Mouse (Mus musculus) frontal cortex, adult (tissue): Measurements from ENCODE around the gene Htr2a.

Experiments
- ATAC-seq: cut with Nextera tagmentation; 2 replicates; pipeline ENCODE4 v1.9.2; 2017; ENCODE audit warnings: mild to moderate bottlenecking, moderate library complexity, mixed read lengths; ENCODE audit not compliant: low TSS enrichment

Gene Htr2a

DNA sequence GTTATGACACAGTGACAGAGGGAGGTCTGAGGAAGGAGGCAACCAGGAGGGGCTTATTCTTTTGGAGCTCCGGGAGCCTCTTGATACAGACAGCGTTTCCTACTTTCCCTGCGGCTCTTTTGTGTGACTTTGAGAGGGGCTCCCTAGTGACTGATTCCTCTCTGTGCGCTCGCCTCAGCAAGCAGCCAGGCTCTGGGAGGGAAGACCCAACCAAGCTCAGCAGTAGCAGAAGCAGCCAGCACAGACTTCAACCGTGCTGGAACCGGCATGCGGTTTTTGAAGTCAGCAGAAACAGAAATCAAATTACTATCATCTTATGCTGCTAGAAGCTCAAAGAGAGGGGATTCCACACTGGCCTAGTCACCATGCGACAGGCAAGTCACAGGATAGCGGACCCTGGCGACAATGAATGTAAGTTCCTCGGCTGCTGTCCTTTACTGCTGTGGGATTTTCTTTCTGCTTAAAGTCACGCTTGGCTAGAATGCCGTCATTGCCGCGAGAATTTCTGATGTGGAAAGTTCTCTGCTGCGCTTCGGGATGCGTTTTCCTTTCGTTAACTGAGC, at the start of gene Htr2a:
TSS of gene Htr2a (plus strand) at position 22 of the 563 bp plus-strand sequence.
- ATAC-seq, result peak; percentile 53

DNA sequence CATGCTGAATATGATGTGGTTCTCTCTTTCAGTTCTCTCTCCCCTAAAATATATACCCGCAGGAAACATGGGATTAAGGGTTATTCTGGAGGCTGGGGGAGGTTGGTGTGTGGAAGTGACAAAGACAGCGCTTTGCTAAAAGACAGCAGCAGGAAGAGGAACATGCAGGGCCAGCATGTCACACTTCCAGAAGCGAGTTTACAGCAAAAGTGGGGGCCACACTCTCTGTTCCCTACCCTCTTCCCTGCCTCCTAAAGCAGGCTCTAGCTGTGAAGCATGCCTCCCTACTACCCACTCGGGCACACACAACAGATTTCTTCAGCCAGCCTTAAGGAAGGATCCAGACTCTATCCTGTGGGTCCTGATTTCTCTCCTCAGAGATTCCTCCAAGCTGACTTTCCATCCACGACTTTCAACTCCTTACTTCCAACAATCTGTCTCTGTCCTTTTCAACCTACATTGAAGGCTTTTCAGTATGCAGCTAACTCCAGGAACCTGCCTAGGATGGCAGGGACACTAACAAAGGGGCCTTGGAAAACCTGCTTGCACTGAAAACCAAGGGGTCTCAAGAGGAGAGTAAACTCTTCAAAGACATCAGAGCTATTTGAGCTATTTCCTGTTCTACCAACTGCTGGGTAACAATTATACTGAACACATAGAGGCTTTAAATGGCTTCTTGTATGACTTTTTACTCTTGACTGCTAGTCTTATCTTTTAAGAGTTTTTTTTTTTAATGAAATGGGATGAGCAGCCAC, 39.1 kb upstream of the Htr2a start:
- ATAC-seq, result peak; percentile 74

DNA sequence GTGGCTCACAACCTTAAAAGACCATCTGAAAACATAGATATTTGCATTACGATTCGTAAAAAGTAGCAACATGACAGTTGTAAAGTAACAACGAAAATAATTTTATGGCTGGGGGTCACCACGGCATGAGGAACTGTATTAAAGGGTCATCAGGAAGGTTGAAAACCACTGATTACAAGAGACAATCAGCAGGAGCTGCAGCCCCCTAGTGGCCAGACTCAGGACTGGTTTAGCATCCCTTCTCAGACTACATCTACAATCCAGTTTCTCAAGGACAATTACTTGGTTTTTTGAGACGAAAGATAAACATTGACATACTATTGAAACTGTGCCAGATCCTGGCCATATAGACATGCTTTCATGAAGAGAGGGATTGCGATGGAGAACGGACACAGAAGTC, 38.1 kb upstream of the Htr2a start:
- peak; percentile 69; the same call in 1 of the 2 replicates for ATAC-seq

DNA sequence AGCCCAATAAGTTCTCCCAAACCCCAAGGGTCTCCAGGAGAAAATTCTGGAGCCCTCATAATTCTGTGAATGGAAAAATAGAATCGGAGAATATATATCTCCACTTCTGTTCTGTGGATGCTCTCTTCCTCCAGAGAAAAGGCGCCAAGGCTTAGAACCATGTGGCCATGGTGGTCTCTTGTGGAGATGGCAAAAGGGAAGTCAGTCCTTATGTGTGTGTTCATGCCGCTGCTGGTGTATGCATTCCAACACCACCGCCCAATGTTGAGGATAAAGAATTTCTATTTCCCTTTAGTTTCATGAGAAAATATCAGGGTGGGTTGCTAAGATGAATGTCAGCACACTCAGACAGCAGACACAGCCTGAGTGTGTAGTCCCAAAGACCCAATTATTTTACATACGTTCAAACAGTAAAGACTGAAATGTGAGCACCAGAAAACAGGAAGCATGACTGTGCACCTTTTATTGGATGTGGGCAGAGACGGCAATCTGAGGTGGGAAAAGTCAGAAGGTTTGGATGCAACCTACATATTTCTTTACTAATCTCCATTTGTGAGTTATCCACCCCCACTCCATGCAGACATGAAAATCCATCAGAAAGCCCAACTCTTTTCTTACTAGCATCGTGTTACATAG, 37.4 kb upstream of the Htr2a start:
- no peak for ATAC-seq

DNA sequence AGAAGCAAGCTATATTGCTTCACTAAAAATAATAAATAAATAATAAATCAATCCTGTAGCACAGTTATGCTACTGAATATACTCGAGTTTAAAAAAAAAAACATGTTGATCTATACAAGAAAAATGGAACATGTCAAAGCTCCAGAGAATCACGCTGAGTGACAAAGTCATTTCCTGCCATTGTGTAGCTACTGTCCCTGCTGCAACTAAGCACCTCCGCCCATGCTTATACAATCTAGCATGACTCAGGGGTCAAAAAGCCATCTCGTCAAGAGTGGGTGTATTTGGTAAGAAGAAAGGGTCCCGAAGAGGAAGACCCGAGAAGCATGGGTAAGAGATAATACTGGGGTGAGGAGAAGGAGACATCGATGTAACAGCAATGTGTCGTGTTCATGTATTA, 29.3 kb upstream of the Htr2a start:
- ATAC-seq, result no peak

DNA sequence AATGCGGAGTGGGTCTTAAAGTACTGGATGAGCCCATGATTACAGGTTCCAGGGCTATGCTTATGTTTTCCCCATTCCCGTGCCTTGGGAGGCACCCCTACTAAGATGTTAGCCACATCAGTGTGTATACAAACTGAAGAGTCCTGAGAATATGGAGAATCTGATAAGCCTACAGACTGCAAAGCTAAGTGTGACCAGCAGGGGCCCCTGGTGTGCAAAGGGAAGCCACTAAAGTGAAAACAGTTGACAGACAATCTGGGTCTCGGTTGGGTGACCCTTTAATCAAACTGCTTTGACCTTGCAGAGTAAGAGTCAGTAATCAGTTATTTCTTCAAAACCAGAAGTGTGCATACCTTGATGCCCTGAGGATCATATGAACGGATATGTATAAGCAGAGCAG, 21.8 kb upstream of the Htr2a start:
- ATAC-seq, result no peak

DNA sequence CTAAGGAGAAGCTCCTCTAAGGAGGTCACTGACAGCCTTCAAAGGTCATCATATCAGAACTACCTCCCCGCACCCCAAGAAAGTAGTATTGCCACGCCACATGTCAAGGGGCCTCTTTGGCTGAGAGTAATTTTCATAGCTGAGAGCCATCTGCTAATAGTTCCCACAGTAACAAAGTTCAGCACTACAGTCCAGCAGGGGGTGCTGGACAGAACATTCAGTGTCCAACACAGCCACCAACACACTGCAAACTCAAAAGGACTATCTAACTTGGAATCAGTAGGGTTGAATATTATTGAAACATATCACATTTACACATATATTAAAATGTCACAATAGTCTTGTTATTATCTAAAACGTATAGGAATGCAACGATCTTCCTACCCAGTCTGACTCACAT, 2.6 kb upstream of the Htr2a start:
- no peak for ATAC-seq

DNA sequence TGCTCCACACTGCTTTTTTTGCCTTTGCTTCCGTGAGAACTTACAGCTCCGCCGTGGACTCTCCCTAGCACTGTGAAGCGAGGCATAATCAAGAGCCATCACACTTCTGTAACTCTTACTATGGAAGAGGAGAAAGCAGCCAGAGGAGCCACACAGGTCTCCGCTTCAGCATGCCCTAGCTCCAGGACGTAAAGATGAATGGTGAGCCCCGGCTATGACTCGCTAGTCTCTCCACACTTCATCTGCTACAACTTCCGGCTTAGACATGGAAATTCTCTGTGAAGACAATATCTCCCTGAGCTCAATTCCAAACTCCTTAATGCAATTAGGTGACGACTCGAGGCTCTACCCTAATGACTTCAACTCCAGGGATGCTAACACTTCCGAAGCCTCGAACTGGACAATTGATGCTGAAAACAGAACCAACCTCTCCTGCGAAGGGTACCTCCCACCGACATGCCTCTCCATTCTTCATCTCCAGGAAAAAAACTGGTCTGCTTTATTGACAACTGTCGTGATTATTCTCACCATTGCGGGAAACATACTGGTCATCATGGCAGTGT, 1.1 kb downstream of the Htr2a start:
- ATAC-seq, result peak; percentile 51

DNA sequence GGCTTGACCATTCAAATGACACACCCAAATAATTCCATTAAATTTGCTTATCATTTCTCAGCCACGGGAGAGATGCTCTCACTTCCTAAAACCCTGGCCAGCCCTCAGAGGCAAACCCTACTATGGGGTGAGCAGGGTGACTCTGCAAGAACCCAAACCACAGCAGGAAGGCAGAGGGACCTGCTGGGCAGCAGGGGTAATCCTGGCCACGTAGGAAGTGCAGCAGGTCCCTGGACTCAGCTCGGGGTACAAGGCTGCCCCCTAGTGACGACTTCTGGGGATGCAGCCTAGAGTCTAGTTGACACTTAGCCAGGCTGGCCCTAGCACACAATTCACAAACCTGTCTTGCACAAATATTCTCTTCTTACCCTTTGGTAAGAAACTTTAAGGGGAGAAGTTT, 2.7 kb downstream of the Htr2a start:
- peak; percentile 66 for ATAC-seq

DNA sequence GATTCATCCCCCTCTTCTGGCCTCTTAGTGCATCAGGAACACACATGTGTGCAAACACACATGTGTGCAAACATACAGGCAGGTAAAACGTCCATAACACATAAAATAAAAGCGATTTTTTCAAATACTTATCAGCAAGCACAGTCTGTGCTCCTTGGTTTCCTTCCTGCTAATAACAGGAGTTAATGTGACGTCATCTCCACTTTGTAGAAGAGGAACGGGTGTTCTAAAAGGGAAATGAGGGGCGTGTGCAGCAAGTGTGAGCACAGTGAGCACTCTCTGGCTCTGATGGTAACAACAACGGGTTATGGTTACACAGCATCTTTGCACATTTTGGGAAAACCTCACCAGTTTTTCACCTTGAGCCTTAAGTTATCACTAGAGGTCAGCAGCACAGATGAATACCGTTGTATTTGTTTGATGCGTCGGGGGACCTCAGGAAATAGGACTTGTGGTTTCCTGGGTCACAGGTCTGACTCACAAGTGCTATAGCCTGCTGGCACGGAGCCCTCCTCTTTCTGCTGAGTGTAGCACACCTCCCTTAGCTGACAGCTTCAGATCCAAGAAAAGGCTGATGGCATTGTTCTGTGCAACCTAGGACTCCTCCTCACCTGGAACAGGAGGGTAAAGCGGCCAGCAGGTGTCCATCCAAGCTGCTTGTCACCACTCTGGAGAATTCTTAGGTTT, 5.6 kb downstream of the Htr2a start:
- no peak for ATAC-seq

DNA sequence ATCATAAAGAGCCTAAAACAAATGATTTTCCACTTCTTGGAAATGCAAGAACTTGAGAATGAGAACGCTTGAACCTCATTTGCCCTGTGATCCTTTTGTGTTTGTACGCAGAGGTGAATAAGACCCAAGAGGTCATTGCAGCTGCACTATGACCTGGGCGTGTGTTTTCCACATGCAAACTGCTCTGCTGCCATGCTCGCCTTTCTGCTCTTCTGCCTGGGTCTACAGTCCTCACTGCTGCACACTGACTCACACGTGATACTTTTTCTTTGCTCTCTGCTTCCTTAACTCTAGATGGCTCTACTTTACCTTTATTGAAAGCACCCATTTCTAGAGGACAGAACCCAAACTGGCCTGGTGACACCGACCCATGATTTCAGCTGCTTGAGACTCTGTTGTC, 9.4 kb downstream of the Htr2a start:
- no peak for ATAC-seq

DNA sequence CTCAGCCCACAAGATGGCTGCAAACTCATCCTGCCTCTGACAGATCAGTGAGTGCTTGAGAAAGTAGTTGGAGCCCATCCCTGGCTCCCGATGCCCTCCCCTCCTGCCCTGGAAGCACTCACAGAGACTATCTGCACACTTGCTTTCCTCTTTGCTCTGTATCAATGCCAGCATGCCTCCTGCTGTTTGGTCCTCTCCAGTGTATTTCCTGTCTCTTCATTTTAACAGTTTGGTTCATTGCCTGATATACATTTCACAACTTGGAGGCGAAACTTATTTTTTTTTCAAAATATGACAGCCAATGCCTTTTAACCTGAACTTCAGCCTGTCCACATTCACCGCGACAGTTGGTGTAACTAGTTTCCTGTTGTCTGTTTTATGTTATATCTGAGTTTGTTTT, 11.0 kb downstream of the Htr2a start:
- ATAC-seq, result no peak

DNA sequence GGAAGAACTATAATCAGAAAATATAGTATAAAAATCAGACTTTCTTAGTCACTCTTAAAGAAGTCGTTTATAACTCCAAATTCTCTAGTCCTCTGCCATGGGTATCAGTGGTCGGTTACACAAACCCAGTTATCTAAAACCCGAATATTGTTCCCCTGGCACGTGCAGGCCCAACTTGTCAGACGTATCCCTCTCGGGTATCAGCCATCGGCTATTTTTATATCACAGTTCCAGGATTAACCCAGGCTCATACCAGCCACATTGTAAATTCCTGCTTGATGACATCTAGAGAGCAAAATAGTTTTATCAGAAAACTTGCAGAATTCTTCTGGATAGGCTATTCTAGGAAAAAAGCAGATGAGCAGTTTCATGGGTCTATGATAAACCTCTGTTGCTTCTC, 16.6 kb downstream of the Htr2a start:
- no peak for ATAC-seq

DNA sequence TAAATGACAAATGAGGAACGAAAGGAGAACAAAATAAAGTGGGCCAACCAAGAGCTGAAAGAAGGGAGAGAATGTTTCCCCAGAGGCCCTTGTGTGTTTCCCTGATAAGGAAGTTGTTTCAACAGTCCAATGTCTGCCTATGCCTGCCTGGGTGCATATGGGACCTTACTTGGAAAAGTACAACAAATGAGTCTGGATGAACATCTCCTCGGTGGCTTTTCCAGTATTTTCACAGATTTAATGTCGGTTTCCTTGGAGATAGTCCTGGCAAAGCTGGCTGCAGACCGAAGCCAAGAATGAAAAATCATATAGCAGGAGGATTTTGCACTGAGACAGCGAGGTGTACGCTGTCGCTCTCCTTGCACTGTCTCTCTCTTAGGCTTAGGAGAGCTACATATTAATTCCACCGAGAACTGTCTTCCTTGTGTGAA, 18.8 kb downstream of the Htr2a start:
- ATAC-seq, result peak; percentile 90

DNA sequence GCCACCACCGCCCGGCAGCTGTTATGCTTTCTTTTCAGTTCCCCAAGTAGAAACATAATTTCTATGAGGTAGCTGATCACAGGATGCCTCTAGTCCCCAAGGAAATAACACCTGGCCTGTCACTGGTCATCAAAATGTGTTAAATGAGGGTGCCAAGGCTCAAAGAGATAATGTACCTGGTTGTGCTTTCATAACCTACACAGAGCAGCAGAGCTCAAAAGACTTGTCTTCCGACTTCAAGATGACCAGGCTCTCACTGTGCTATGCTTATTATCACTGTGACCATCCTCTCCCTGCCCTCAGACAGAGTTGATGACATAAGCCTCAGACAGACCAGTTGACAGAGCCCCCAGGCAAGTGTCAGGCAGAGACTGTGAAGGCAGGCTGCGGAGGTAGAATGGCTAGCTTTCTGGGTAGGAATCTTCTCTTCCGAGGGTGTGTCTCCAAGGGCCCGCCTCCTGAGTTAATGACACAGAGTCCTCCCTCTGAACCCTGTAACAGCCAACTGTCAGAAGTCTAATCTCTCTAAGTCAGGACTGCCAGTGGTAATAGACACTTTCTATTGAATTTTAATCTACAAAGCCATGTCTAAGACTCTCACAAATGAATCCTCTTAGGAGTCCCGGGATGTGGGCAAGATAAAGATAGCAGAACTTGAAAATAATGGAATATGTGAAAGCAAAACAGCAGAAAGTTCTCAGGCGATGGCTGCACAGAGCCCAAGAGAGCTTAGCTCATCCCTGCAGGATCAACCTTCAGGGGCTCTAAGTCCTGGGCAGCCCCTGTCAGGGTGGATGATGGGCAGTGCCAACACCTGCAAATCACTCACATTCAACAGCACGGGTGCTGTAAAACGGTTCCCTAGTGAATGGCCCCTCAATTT, 31.7 kb downstream of the Htr2a start:
- ATAC-seq, result no peak

DNA sequence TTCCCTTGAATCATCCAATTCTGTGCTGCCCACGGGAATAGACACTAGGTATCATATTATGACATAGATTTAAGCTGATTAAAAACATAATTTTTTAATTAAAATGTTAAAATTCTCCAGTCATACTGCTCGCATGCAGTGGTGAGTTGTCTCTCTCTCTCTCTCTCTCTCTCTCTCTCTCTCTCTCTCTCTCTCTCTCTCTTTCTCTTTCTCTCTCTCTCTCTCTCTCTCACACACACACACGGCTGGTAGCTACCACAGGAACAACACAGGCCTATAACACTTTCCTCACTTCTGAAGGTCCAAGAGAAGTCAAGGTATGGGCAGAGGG, 32.3 kb downstream of the Htr2a start:
- no peak for ATAC-seq

DNA sequence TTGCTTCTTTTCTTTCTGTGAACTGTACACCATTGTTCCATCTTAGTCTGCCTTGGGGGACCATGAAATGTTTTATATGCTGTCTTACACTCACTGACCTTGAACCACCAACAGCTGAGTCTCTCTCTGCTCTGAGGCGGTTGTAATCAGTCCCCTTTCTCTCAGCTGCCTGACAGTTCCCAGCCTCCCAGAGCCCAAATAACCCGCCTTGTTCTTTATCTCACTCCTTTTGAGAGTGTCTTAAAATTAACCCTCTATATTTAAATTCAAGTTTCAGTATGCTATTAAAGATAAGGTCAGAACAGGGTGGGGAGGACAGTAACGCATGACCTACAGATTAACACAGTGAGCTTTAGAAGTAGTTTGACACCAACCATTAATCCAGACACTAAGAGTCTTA, 32.9 kb downstream of the Htr2a start:
- ATAC-seq, result no peak

DNA sequence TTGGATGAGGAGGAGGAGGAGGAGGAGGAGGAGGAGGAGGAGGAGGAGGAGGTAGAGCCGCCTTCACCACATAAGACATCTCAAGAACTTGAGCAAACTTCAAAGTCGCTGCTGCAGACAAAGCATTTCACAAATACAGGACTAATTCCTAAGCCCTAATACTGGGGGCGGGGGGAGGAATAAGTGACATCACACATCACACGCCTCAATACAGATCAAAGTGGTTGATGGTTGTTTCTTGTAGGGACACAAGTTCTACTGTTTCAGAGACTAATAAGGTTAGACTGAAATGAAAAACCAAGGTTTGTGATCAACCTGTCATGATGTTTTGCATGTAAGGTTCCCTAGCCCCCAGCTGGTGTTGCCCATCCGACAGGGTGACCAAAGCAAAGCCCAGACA, 39.2 kb downstream of the Htr2a start:
- ATAC-seq, result no peak

DNA sequence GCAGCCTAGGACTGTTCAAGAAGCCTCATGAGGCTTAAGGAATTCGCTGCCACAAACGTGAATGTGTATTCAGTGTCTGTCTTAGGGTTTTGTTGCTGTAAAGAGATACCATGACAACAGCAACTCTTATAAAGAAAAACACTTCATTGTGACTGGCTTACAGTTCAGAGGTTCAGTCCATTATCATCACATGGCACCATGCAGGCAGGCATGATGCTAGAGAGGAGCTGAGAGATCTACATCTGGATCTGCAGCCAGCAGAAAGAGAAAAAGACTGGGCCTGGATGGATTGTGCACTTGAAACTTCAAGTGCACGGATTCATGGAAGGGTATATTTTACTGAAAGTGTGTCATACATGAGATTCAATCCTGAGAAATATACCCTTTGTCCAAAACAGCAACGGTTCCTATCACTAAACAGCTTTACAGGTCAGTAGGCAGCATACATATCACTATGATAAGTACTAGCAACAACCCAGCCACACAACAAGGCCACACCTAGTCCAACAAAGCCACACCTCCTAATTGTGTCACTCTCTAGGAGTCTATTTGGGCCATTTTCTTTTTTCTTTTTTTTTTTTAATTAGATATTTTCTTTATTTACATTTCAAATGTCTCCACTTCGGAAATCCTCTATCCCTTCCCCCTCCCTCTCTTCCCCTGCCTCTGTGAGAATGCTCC, 43.8 kb downstream of the Htr2a start:
- ATAC-seq, result no peak

DNA sequence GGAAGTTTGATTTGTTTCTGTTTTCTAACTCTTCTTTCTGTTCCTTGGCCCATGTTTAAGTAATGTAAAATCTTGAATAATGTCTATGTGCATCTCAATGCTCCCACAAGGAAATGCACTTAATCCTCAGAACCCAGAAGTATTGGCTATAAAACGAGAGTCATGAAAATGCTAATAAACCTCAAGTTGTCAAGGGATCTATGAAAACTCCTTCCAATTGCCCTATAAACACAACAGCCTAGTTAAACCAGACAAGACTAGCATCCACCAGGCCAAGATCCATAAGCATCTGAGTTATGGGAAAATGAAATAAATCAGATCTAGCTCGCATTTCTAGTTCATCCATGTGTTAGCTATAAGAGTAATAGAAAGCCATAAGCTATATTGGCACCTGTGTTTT, 51.3 kb downstream of the Htr2a start:
- no peak for ATAC-seq

DNA sequence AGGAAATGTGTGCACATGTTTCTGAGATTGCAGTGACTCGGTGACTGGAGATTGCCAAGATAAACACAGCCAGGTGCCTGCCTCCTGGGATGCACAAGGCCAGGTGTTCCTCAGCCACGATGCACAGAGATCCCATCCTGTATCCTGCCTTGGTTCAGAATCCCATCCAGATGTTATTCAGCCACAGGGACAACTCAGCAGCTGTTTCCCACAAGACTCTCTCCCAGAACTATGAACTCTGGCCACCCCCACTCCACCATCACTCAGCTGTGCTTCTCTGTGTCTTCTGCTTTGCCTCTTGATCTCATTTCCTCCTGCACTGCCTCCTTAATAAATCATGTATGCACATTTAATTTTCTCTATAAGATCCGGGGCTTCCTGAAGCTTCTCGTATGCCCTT, 56.1 kb downstream of the Htr2a start:
- no peak for ATAC-seq
